Mouse (Mus musculus) heart, embryonic 12.5 days (tissue): ENCODE data around the gene Hspa1l. TPM values are rescaled to one million over a fixed set of nuclear protein-coding genes. Genes with fewer than 3 reads are reported as not detected.
"Not testable (repeated sequence)": the region's sequence is repeated elsewhere in the genome, so short reads cannot be mapped to it uniquely, and the experiment has no call there.

Experiments used
- ATAC-seq: fragments of 200-750 bp; cut with Nextera tagmentation; 2 replicates; pipeline ENCODE4 v1.8.0; 2017; ENCODE audit warnings: moderate TSS enrichment, moderate library complexity; ENCODE audit not compliant: insufficient number of reproducible peaks, low FRiP score
- H3K27ac ChIP-seq: fragments of 300-500 bp; sonication (generic); 2 replicates; pipeline ENCODE4 v1.5.1; 2016; ENCODE audit warnings: mild to moderate bottlenecking, moderate library complexity; ENCODE audit not compliant: poor library complexity, severe bottlenecking
- H3K27me3 ChIP-seq: fragments of 300-500 bp; sonication (generic); replicated peaks from 2 replicates; pipeline ENCODE4 v1.6.1; 2016; ENCODE audit warnings: mild to moderate bottlenecking, moderate library complexity
- H3K36me3 ChIP-seq: fragments of 300-500 bp; sonication (generic); 2 replicates; pipeline ENCODE4 v1.6.1; 2016; ENCODE audit warnings: mild to moderate bottlenecking, moderate library complexity
- H3K4me1 ChIP-seq: fragments of 300-500 bp; sonication (generic); replicated peaks from 2 replicates; pipeline ENCODE4 v1.6.1; 2016; ENCODE audit warnings: mild to moderate bottlenecking
- H3K4me2 ChIP-seq: fragments of 300-500 bp; sonication (generic); 2 replicates; pipeline ENCODE4 v1.6.1; 2016; ENCODE audit warnings: mild to moderate bottlenecking, moderate library complexity
- H3K4me3 ChIP-seq: fragments of 300-500 bp; sonication (generic); 2 replicates; pipeline ENCODE4 v1.5.1; 2016; ENCODE audit warnings: mild to moderate bottlenecking
- H3K9ac ChIP-seq: fragments of 300-500 bp; sonication (generic); 2 replicates; pipeline ENCODE4 v1.6.1; 2016; ENCODE audit warnings: mild to moderate bottlenecking, moderate library complexity
- H3K9me3 ChIP-seq: fragments of 300-500 bp; sonication (generic); replicated peaks from 2 replicates; pipeline ENCODE4 v1.6.1; 2016; ENCODE audit warnings: mild to moderate bottlenecking, moderate library complexity
- WGBS: fragments of 180-500 bp; shearing (Covaris S2); methylation state at CpG from one replicate; pipeline ENCODE4 v1.1.7; 2016; 5-methylcytosine and 5-hydroxymethylcytosine counted together
- polyA plus RNA-seq: library from polyadenylated mRNA; unstranded; fragments of >200 nt; fragmentation: Nextera tagmentation; extraction: Ambion mirVana; gene quantifications from 2 replicates; pipeline ENCODE4 v1.2.1, GENCODE M21; 2016

Hspa1l gene
- polyA plus RNA-seq, 1 experiment from 2014 or later = 2.9 TPM

DNA sequence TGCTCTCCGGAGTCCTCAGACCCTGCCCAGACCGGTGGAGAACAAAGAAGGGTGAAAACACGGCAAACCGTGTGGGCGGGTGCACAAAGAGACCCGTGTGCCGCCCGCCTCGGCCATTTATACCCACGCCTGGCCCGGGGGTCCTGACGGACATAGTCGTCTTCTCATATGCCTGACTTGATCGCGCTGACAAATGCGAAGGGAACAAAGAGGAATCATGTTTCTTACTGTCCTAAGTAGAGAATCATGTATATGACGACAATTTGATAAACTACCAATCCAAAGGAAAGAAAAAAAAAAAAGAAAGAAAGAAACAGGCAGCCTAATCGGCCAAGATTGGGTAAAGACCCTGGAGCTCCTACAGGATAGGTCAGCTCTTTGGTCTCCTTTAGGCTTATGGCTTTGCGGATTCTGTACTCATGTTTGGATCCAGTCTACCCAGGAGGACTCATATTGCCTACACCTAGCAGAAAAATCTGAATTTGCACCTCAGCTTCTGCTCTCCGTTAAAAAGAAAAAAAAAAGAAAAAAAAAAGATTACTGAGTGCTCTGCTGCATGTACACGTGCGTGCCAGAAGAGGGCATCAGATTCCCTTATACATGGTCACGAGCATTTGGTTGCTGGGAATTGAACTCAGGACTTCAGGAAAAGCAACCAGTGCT is 20.0 kb upstream of the Hspa1l start:
- H3K4me2 ChIP-seq = peak overlapping the region; percentile 91
- peaks cover 14% of the 10 kb centered on the region for H3K4me1 ChIP-seq
- ATAC-seq = peak; percentile 83
- peak overlapping the region; percentile 99 for H3K9ac ChIP-seq
- H3K27ac ChIP-seq = peak overlapping the region; percentile 77
- peaks cover 23% of the 10 kb centered on the region for H3K36me3 ChIP-seq
- H3K9me3 ChIP-seq = no peaks in the 10 kb centered on the region
- peak overlapping the region; percentile 94 for H3K4me3 ChIP-seq
- peaks cover 13% of the 10 kb centered on the region; the same call in 1 of the 2 replicates for H3K27me3 ChIP-seq
- under 1% methylated on average over 23 of the region's 23 CpGs for WGBS

- H3K4me2 ChIP-seq = peak overlapping the region; percentile 91; the same call in 1 of the 2 replicates
- no peak overlapping the region for H3K27ac ChIP-seq
- peaks cover 23% of the 10 kb centered on the region for H3K36me3 ChIP-seq
- H3K4me1 ChIP-seq = peaks cover 14% of the 10 kb centered on the region
- no peak overlapping the region for H3K4me3 ChIP-seq
- peaks cover 13% of the 10 kb centered on the region; the same call in 1 of the 2 replicates for H3K27me3 ChIP-seq
- WGBS = 84% methylated on average over 3 of the region's 3 CpGs
- no peaks in the 10 kb centered on the region for H3K9me3 ChIP-seq
- H3K9ac ChIP-seq = no peak overlapping the region
- no peak for ATAC-seq
Observed at GRCm38 (mm10) chr17:34953258-34953657, 19.2 kb upstream of the Hspa1l start.

DNA sequence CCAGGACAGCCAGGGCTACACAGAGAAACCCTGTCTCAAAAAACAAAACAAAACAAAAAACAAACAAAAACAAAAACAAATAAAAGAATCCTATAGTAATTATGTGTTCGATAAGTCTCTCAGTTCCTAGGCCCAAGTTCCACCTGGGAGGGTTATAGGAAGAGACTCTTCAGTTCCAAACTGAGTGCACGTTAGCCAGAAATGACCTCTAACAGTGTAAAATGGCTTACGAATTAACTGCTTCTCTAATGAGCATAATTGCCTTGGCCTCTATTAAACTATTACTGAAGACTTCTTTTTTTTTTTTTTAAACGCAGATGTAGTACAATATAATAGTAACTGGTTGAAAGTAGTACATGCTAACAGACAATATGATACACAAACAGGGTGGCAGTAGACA is 18.6 kb upstream of the Hspa1l start:
- WGBS = 84% methylated on average over 4 of the region's 4 CpGs
- Histone ChIP-seq H3K4me1 (peaks cover 14% of the 10 kb centered on the region), H3K9me3 (no peaks in the 10 kb centered on the region), H3K36me3 (peaks cover 23% of the 10 kb centered on the region), H3K27me3 (peaks cover 13% of the 10 kb centered on the region; the same call in 1 of the 2 replicates), H3K4me3 (no peak overlapping the region), H3K9ac (no peak overlapping the region), H3K4me2 (no peak overlapping the region), H3K27ac (no peak overlapping the region)
- ATAC-seq = no peak

- peaks cover 17% of the 10 kb centered on the region for H3K36me3 ChIP-seq
- H3K27me3 ChIP-seq = peaks cover 13% of the 10 kb centered on the region; the same call in 1 of the 2 replicates
- no peaks in the 10 kb centered on the region for H3K9me3 ChIP-seq
- no peak overlapping the region for H3K27ac ChIP-seq
- H3K9ac ChIP-seq = no peak overlapping the region
- 80% methylated on average over 4 of the region's 4 CpGs for WGBS
- no peak overlapping the region for H3K4me3 ChIP-seq
- ATAC-seq = no peak
- H3K4me2 ChIP-seq = no peak overlapping the region
- H3K4me1 ChIP-seq = peaks cover 14% of the 10 kb centered on the region
Observed at GRCm38 (mm10) chr17:34954831-34955230, 17.7 kb upstream of the Hspa1l start.

GRCm38 (mm10) chr17:34955884-34956283 is 16.6 kb upstream of the Hspa1l start:
- Histone ChIP-seq H3K4me3 (no peak overlapping the region), H3K4me1 (peaks cover 10% of the 10 kb centered on the region), H3K36me3 (peaks cover 6% of the 10 kb centered on the region), H3K9ac (no peak overlapping the region), H3K27ac (no peak overlapping the region), H3K9me3 (no peaks in the 10 kb centered on the region), H3K27me3 (peaks cover 13% of the 10 kb centered on the region; the same call in 1 of the 2 replicates), H3K4me2 (no peak overlapping the region)
- WGBS = 72% methylated on average over 3 of the region's 3 CpGs
- ATAC-seq = no peak

- peaks cover 13% of the 10 kb centered on the region; the same call in 1 of the 2 replicates for H3K27me3 ChIP-seq
- H3K4me3 ChIP-seq = no peak overlapping the region
- no peak overlapping the region for H3K4me2 ChIP-seq
- H3K4me1 ChIP-seq = peaks cover 6% of the 10 kb centered on the region
- no peak overlapping the region for H3K27ac ChIP-seq
- peaks cover 2% of the 10 kb centered on the region; the same call in 1 of the 2 replicates for H3K36me3 ChIP-seq
- no peak for ATAC-seq
- no peaks in the 10 kb centered on the region for H3K9me3 ChIP-seq
- WGBS = 35% methylated on average over 1 of the region's 1 CpGs
- no peak overlapping the region for H3K9ac ChIP-seq
Observed at GRCm38 (mm10) chr17:34956340-34956739, 16.2 kb upstream of the Hspa1l start.

DNA sequence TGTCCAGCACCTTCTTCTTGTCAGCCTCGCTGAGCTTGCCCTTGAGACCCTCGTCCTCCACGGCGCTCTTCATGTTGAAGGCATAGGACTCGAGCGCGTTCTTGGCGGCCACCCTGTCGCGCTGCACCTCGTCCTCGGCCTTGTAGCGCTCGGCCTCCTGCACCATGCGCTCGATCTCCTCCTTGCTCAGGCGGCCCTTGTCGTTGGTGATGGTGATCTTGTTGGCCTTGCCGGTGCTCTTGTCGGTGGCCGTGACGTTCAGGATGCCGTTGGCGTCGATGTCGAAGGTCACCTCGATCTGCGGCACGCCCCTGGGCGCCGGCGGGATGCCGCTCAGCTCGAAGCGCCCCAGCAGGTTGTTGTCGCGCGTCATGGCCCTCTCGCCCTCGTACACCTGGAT is 15.2 kb upstream of the Hspa1l start:
- H3K4me1 ChIP-seq, H3K9ac ChIP-seq, H3K4me3 ChIP-seq, H3K27ac ChIP-seq, H3K9me3 ChIP-seq, ATAC-seq, H3K36me3 ChIP-seq, H3K4me2 ChIP-seq: not testable (repeated sequence)
- peaks cover 18% of the 10 kb centered on the region; the same call in 1 of the 2 replicates for H3K27me3 ChIP-seq
- WGBS = 14% methylated on average over 28 of the region's 40 CpGs

- H3K9me3 ChIP-seq, H3K27ac ChIP-seq, H3K9ac ChIP-seq, H3K4me2 ChIP-seq, H3K4me3 ChIP-seq, H3K36me3 ChIP-seq, ATAC-seq, H3K4me1 ChIP-seq: not testable (repeated sequence)
- H3K27me3 ChIP-seq = peaks cover 23% of the 10 kb centered on the region; the same call in 1 of the 2 replicates
- WGBS = 20% methylated on average over 27 of the region's 40 CpGs
Observed at GRCm38 (mm10) chr17:34957966-34958365, 14.5 kb upstream of the Hspa1l start.

GRCm38 (mm10) chr17:34958734-34959129 is 13.8 kb upstream of the Hspa1l start:
- not testable (repeated sequence) for H3K9me3 ChIP-seq, H3K9ac ChIP-seq, H3K36me3 ChIP-seq, H3K4me1 ChIP-seq, H3K27ac ChIP-seq
- WGBS = 2% methylated on average over 34 of the region's 47 CpGs
- H3K27me3 ChIP-seq = peaks cover 29% of the 10 kb centered on the region; the same call in 1 of the 2 replicates
- ATAC-seq = 0 out of 2 replicates have a peak, but pooled peaks have one; percentile 4
- H3K4me2 ChIP-seq = peak overlapping the region; percentile 70
- H3K4me3 ChIP-seq = peak overlapping the region; percentile 54

GRCm38 (mm10) chr17:34959130-34959778 is 13.2 kb upstream of the Hspa1l start, which contains the start of gene Hspa1b:
Hspa1b (minus strand) TSS chr17:34959238.
- not testable (repeated sequence) for H3K4me1 ChIP-seq, H3K9me3 ChIP-seq, H3K36me3 ChIP-seq
- WGBS = under 1% methylated on average over 28 of the region's 32 CpGs
- H3K4me3 ChIP-seq = peak within 1 kb of the TSS; percentile 54
- H3K4me2 ChIP-seq = peak within 1 kb of the TSS; percentile 70
- peaks cover 29% of the 10 kb centered on the region; the same call in 1 of the 2 replicates for H3K27me3 ChIP-seq
- ATAC-seq = peak; percentile 94
- H3K9ac ChIP-seq = peak within 1 kb of the TSS; percentile 67
- peak within 1 kb of the TSS; percentile 93 for H3K27ac ChIP-seq

GRCm38 (mm10) chr17:34959881-34960515 is 12.5 kb upstream of the Hspa1l start:
- 0 out of 2 replicates have a peak, but pooled peaks have one; percentile 29 for ATAC-seq
- Histone ChIP-seq H3K27ac (peak overlapping the region; percentile 93), H3K4me2 (peak overlapping the region; percentile 70), H3K27me3 (peaks cover 29% of the 10 kb centered on the region; the same call in 1 of the 2 replicates), H3K9ac (peak overlapping the region; percentile 67), H3K4me1 (peaks cover 4% of the 10 kb centered on the region), H3K36me3 (no peaks in the 10 kb centered on the region), H3K4me3 (peak overlapping the region; percentile 54), H3K9me3 (no peaks in the 10 kb centered on the region)
- WGBS = 12% methylated on average over 12 of the region's 12 CpGs
